Mouse (Mus musculus) left cerebral cortex, adult 8-10 months (tissue): ENCODE results near the gene Tsen34. TPM values are rescaled to one million over a fixed set of nuclear protein-coding genes. Genes with fewer than 3 reads are reported as not detected.
"Not testable (repeated sequence)": the region's sequence is repeated elsewhere in the genome, so short reads cannot be mapped to it uniquely, and the experiment has no call there.

Source experiments
- DNase-seq, 2 experiments: peaks; one replicate each; pipeline ENCODE4 v3.0.0; 2022; ENCODE audit warnings: low spot score in 2 of 2
- total RNA-seq, 4 experiments: library from RNA; stranded (reverse); gene quantifications; 2 replicates each; pipeline ENCODE4 v1.2.4; 2022

Tsen34 gene
- total RNA-seq, 4 experiments from 2014 or later = 90.2 to 97.5 (median 95.3) TPM

GRCm38 (mm10) chr7:3685400-3686187, 7.1 kb upstream of the Tsen34 start:
- DNase-seq = no peak

GRCm38 (mm10) chr7:3691919-3692318, 744 bp upstream of the Tsen34 start:
- DNase-seq = no peak

GRCm38 (mm10) chr7:3692987-3693808, 535 bp downstream of the Tsen34 start, which contains the start of gene Mboat7:
Gene Mboat7 (minus strand): TSS chr7:3693523.
- DNase-seq = peak; percentile 92 to 98

GRCm38 (mm10) chr7:3693809-3694075, 1.1 kb downstream of the Tsen34 start:
- no peak for DNase-seq

GRCm38 (mm10) chr7:3694076-3694948, 1.6 kb downstream of the Tsen34 start:
- peak in 1 of 2 experiments; percentile 65 for DNase-seq

- DNase-seq = not testable (repeated sequence)
Measured at GRCm38 (mm10) chr7:3694949-3695305, 2.3 kb downstream of the Tsen34 start.

- no peak for DNase-seq
Measured at GRCm38 (mm10) chr7:3698471-3698870, 5.8 kb downstream of the Tsen34 start.

GRCm38 (mm10) chr7:3703148-3703878, 10.7 kb downstream of the Tsen34 start:
- DNase-seq = no peak

- DNase-seq = peak; percentile 96 to 98
Measured at GRCm38 (mm10) chr7:3703879-3704441, 11.3 kb downstream of the Tsen34 start, which contains the start of gene Rps9. Gene Rps9 (plus strand): TSS chr7:3703993.

GRCm38 (mm10) chr7:3704475-3704874, 11.8 kb downstream of the Tsen34 start:
- no peak for DNase-seq

- not testable (repeated sequence) for DNase-seq
Measured at GRCm38 (mm10) chr7:3705461-3705860, 12.8 kb downstream of the Tsen34 start.

- DNase-seq = no peak
Measured at GRCm38 (mm10) chr7:3705911-3706310, 13.2 kb downstream of the Tsen34 start.

GRCm38 (mm10) chr7:3706343-3706934, 13.8 kb downstream of the Tsen34 start:
- DNase-seq = no peak

GRCm38 (mm10) chr7:3707027-3707426, 14.4 kb downstream of the Tsen34 start:
- DNase-seq = no peak

- DNase-seq = no peak
Measured at GRCm38 (mm10) chr7:3707568-3708413, 15.1 kb downstream of the Tsen34 start.

- not testable (repeated sequence) for DNase-seq
Measured at GRCm38 (mm10) chr7:3708447-3708980, 15.9 kb downstream of the Tsen34 start.

GRCm38 (mm10) chr7:3709000-3709399, 16.3 kb downstream of the Tsen34 start:
- DNase-seq = no peak

GRCm38 (mm10) chr7:3712264-3712942, 19.7 kb downstream of the Tsen34 start:
- no peak for DNase-seq
